Mouse (Mus musculus): ENCODE results near the gene Irs2. TPM values are rescaled to one million over a fixed set of nuclear protein-coding genes. Genes with fewer than 3 reads are reported as not detected.
A peak's percentile ranks its signal among the peaks of the same experiment; 100 is the strongest.

Irs2 gene
- 5.0 and 5.2 TPM in 2 replicates for polyA plus RNA-seq (2012; ENCODE audit: insufficient read depth, insufficient read length, missing spikeins)

- Histone ChIP-seq H3K4me1 (ENCODE audit: control insufficient read depth, insufficient read depth, low read length) (peaks cover 14% of the 10 kb centered on the region), H3K4me3 (ENCODE audit: insufficient read depth, low read length) (peak within 1 kb of the TSS; percentile 69), H3K27ac (ENCODE audit: insufficient read depth, low read depth, low read length) (peak within 1 kb of the TSS; percentile 75)
- no peak for TF ChIP-seq POLR2A (IDR thresholded peaks at IDR 0.05; ENCODE audit: borderline replicate concordance, low read depth, low read length)
- no peak for TF ChIP-seq CTCF (IDR thresholded peaks at IDR 0.05; ENCODE audit: low read depth, low read length)
These were observed at the start of gene Irs2 for GRCm38 (mm10) chr8:11008379-11008775. Gene Irs2, minus strand, starts transcription at chr8:11008458.

DNA sequence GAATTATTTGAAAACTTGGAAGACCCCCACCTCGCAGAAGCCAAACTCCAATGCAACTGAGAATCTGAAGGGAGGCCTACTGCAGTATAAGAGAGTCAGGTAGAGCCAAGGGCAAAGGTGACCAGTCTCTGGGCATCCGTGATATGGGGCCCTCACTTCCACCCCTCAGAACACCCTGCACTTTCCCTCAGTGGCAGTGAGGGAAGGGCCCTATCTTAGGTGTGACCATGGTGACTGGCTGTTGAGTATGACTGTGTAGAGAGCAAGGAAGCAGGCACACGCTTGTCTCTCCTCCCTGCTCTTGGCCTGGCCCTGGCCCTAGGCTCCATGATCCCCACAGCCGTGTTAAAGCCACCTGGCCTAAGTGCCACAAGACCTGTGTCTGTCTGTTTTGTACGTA, 48.4 kb upstream of the Irs2 start:
- no peak for TF ChIP-seq CTCF (IDR thresholded peaks at IDR 0.05; ENCODE audit: low read depth, low read length)
- no peak for TF ChIP-seq POLR2A (IDR thresholded peaks at IDR 0.05; ENCODE audit: borderline replicate concordance, low read depth, low read length)
- Histone ChIP-seq H3K4me3 (ENCODE audit: insufficient read depth, low read length) (no peak overlapping the region), H3K27ac (ENCODE audit: insufficient read depth, low read depth, low read length) (no peak overlapping the region), H3K4me1 (ENCODE audit: control insufficient read depth, insufficient read depth, low read length) (0 out of 2 replicates have a peak, but pooled peaks cover under 1% of the 10 kb centered on the region)

GRCm38 (mm10) chr8:11056175-11056563, 47.9 kb upstream of the Irs2 start:
- TF ChIP-seq POLR2A (IDR thresholded peaks at IDR 0.05; ENCODE audit: borderline replicate concordance, low read depth, low read length) (no peak), CTCF (IDR thresholded peaks at IDR 0.05; ENCODE audit: low read depth, low read length) (no peak)
- H3K4me3 ChIP-seq (ENCODE audit: insufficient read depth, low read length): no peak overlapping the region
- no peaks in the 10 kb centered on the region for H3K4me1 ChIP-seq (ENCODE audit: control insufficient read depth, insufficient read depth, low read length)
- no peak overlapping the region for H3K27ac ChIP-seq (ENCODE audit: insufficient read depth, low read depth, low read length)

DNA sequence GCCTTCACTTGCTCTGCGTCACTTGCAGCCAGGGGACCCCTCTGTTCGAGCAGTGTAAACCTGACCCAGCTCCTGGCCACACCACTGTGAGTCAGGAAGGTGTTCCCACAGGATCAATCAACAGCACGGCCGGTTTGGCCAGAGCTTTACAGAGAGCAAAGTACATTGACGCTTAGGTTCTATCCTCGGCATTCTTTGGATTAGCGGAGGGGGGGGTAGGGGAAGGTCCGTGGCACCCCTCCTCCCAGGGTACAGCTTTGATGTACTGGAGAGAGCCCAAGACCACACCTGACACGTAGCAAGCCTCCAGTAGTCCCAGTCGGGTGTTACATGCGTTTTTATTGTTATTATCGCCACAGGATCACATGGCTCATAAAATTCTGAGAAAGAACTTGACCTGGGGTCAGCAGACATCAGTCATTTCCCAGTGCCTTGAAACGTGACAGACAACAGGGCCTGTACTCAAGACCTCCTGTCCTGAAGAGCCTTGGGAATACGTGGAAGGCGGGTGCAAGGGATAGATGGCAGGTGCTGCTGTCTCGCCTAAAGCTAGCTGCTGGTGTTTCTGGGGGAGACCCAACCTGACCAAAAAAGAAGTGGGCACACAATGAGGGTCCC, 47.4 kb upstream of the Irs2 start:
- Histone ChIP-seq H3K27ac (ENCODE audit: insufficient read depth, low read depth, low read length) (no peak overlapping the region), H3K4me3 (ENCODE audit: insufficient read depth, low read length) (no peak overlapping the region), H3K4me1 (ENCODE audit: control insufficient read depth, insufficient read depth, low read length) (no peaks in the 10 kb centered on the region)
- TF ChIP-seq POLR2A (IDR thresholded peaks at IDR 0.05; ENCODE audit: borderline replicate concordance, low read depth, low read length) (no peak), CTCF (IDR thresholded peaks at IDR 0.05; ENCODE audit: low read depth, low read length) (no peak)

GRCm38 (mm10) chr8:11049835-11050234, 41.6 kb upstream of the Irs2 start:
- no peak overlapping the region for H3K27ac ChIP-seq (ENCODE audit: insufficient read depth, low read depth, low read length)
- H3K4me3 ChIP-seq (ENCODE audit: insufficient read depth, low read length): no peak overlapping the region
- TF ChIP-seq CTCF (IDR thresholded peaks at IDR 0.05; ENCODE audit: low read depth, low read length) (no peak), POLR2A (IDR thresholded peaks at IDR 0.05; ENCODE audit: borderline replicate concordance, low read depth, low read length) (no peak)
- peaks cover 24% of the 10 kb centered on the region for H3K4me1 ChIP-seq (ENCODE audit: control insufficient read depth, insufficient read depth, low read length)

GRCm38 (mm10) chr8:11047812-11048211, 39.6 kb upstream of the Irs2 start:
- Histone ChIP-seq H3K4me1 (ENCODE audit: control insufficient read depth, insufficient read depth, low read length) (peaks cover 24% of the 10 kb centered on the region), H3K4me3 (ENCODE audit: insufficient read depth, low read length) (no peak overlapping the region), H3K27ac (ENCODE audit: insufficient read depth, low read depth, low read length) (no peak overlapping the region)
- TF ChIP-seq CTCF (IDR thresholded peaks at IDR 0.05; ENCODE audit: low read depth, low read length): no peak
- TF ChIP-seq POLR2A (IDR thresholded peaks at IDR 0.05; ENCODE audit: borderline replicate concordance, low read depth, low read length): no peak

DNA sequence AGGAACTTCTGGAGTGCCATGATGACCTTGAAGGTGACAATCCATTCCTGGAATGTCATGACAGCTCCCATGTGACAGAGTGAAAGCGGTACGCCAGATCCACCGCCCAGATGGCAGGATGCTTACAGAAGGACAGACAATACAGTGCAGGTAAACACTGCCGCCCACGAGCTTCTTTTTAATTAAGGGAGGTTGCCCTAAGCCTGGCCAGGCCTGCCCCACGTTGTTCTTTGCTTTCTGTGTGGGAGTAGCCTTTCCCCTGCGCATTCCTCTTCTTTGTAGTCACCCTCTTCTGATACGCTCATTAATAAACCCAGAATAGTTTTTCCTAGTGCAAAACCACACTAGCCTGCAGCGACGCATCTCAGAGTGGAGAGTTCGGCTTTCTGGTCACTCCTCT, 36.4 kb upstream of the Irs2 start:
- Histone ChIP-seq H3K4me1 (ENCODE audit: control insufficient read depth, insufficient read depth, low read length) (peaks cover 25% of the 10 kb centered on the region), H3K4me3 (ENCODE audit: insufficient read depth, low read length) (no peak overlapping the region), H3K27ac (ENCODE audit: insufficient read depth, low read depth, low read length) (no peak overlapping the region)
- TF ChIP-seq POLR2A (IDR thresholded peaks at IDR 0.05; ENCODE audit: borderline replicate concordance, low read depth, low read length): no peak
- TF ChIP-seq CTCF (IDR thresholded peaks at IDR 0.05; ENCODE audit: low read depth, low read length): no peak

DNA sequence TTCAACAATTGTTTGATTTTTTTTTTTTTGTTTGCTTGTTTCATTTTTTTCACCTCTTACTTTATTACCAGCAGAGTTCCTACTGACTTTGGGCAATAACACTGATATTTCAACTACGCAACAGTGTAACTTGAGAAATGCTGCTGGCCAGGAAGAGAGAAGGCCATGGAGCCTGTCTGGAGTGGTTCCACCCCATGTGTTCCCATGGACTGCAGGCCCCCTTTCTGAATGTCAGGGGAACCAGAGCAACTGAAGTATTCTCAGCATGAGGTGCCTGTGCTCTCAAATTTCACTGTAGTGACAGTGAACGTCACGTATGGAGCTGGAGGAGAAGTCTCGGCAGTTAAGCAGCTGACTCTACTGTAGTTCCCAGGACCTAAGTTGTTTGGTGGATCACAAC, 35.3 kb upstream of the Irs2 start:
- Histone ChIP-seq H3K27ac (ENCODE audit: insufficient read depth, low read depth, low read length) (no peak overlapping the region), H3K4me1 (ENCODE audit: control insufficient read depth, insufficient read depth, low read length) (peaks cover 21% of the 10 kb centered on the region)
- TF ChIP-seq POLR2A (IDR thresholded peaks at IDR 0.05; ENCODE audit: borderline replicate concordance, low read depth, low read length) (no peak), CTCF (IDR thresholded peaks at IDR 0.05; ENCODE audit: low read depth, low read length) (no peak)

GRCm38 (mm10) chr8:11042872-11043587, 34.8 kb upstream of the Irs2 start:
- TF ChIP-seq POLR2A (IDR thresholded peaks at IDR 0.05; ENCODE audit: borderline replicate concordance, low read depth, low read length) (no peak), CTCF (IDR thresholded peaks at IDR 0.05; ENCODE audit: low read depth, low read length) (no peak)
- Histone ChIP-seq H3K4me1 (ENCODE audit: control insufficient read depth, insufficient read depth, low read length) (peaks cover 19% of the 10 kb centered on the region), H3K27ac (ENCODE audit: insufficient read depth, low read depth, low read length) (no peak overlapping the region), H3K4me3 (ENCODE audit: insufficient read depth, low read length) (no peak overlapping the region)

More for the DNA sequence above, 35.3 kb upstream of the Irs2 start:
- no peak overlapping the region for H3K4me3 ChIP-seq (ENCODE audit: insufficient read depth, low read length)

- Histone ChIP-seq H3K4me3 (ENCODE audit: insufficient read depth, low read length) (no peak overlapping the region), H3K27ac (ENCODE audit: insufficient read depth, low read depth, low read length) (no peak overlapping the region), H3K4me1 (ENCODE audit: control insufficient read depth, insufficient read depth, low read length) (peaks cover 36% of the 10 kb centered on the region)
- TF ChIP-seq POLR2A (IDR thresholded peaks at IDR 0.05; ENCODE audit: borderline replicate concordance, low read depth, low read length) (no peak), CTCF (IDR thresholded peaks at IDR 0.05; ENCODE audit: low read depth, low read length) (no peak)
These were observed 31.8 kb upstream of the Irs2 start for GRCm38 (mm10) chr8:11040088-11040487.

All from bone marrow macrophage, adult 2 months (primary cell).